10 mouse cellular contexts compared by ENCODE assay signal in the genomic region with DNA sequence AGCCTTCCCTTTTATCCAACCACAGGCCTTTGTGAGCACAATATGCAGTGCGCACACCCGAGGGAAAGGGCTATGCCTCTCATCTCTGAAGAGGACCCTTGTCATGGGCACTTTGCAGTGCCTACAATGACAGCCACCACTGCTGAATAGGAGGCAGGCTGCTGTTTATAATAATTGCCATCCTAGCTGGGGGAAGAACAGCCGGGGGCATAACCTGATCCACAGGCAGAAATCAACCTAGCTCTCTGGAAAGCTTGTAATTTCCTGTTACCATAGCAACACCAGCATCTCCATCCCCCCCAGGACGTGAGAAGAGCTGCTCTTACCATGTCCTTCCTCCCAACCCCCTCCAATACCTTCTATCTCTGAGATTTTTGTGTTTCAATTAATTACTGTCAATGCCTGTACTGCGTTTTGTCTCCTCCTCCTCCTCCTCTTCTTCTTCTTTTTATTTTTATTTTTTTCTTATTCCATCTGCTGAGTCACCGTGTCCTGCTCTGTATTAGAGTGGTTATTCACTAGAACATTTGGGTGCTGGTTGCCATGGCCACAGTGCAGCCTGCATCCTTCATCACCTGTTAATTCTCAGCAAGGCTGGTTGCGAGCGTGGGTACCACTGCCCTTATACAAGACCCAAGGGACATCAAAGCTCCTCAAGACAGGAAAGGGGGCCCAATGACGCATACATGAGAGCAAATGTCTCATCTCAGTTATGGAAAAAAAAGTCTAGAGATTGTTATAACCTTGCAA. TPM values are rescaled to one million over a fixed set of nuclear protein-coding genes. Genes with fewer than 3 reads are reported as not detected.
DNase-seq lines count a peak whose midpoint lies in the region; ATAC-seq lines count a peak whose summit lies in the region.
"Had no signal": no experiment of that assay in that cellular context is flagged by ENCODE, and none has a peak within 500 bp of the region (broad histone marks: within the 10 kb centered on the region; RNA-seq: fewer than 3 reads in every experiment).

No protein-coding gene starts in this region.

- no peaks in the 10 kb centered on the region for H3K9me3 ChIP-seq in neural tube, embryonic 11.5 days (ENCODE audit: control insufficient read depth, low read length)
- no peaks in the 10 kb centered on the region for H3K9me3 ChIP-seq in hindbrain, embryonic 12.5 days (replicated peaks)
- H3K9me3 ChIP-seq in midbrain, embryonic 13.5 days: no peaks in the 10 kb centered on the region
- no peaks in the 10 kb centered on the region for H3K9me3 ChIP-seq in intestine, embryonic 15.5 days

- H3K9ac ChIP-seq in neural tube, embryonic 11.5 days (ENCODE audit: low read length): no peak overlapping the region
- H3K9ac ChIP-seq in hindbrain, embryonic 12.5 days: no peak overlapping the region
- no peak overlapping the region; the same call in 1 of the 2 replicates for H3K9ac ChIP-seq in midbrain, embryonic 13.5 days (replicated peaks)
- no peak overlapping the region for H3K9ac ChIP-seq in intestine, embryonic 15.5 days

- WGBS in neural tube, embryonic 11.5 days: 66% methylated on average over 9 of the region's 9 CpGs
- 36% methylated on average over 9 of the region's 9 CpGs for WGBS in hindbrain, embryonic 12.5 days
- 31% methylated on average over 9 of the region's 9 CpGs for WGBS in midbrain, embryonic 13.5 days
- 56% methylated on average over 9 of the region's 9 CpGs for WGBS in intestine, embryonic 15.5 days

- 0 out of 2 replicates have a peak overlapping the region, but pooled peaks have one; percentile 44 for H3K27ac ChIP-seq in neural tube, embryonic 11.5 days (ENCODE audit: low read depth, low read length)
- peak overlapping the region; percentile 90 for H3K27ac ChIP-seq in hindbrain, embryonic 12.5 days
- H3K27ac ChIP-seq in midbrain, embryonic 13.5 days: peak overlapping the region; percentile 96
- H3K27ac ChIP-seq in intestine, embryonic 15.5 days: no peak overlapping the region

- no peak overlapping the region for H3K4me3 ChIP-seq in neural tube, embryonic 11.5 days (ENCODE audit: low read depth, low read length)
- H3K4me3 ChIP-seq in hindbrain, embryonic 12.5 days: no peak overlapping the region
- no peak overlapping the region for H3K4me3 ChIP-seq in midbrain, embryonic 13.5 days (replicated peaks)
- H3K4me3 ChIP-seq in intestine, embryonic 15.5 days (replicated peaks): no peak overlapping the region

- H3K36me3 ChIP-seq in neural tube, embryonic 11.5 days (ENCODE audit: control insufficient read depth, insufficient read depth, low read length): no peaks in the 10 kb centered on the region
- no peaks in the 10 kb centered on the region for H3K36me3 ChIP-seq in hindbrain, embryonic 12.5 days
- no peaks in the 10 kb centered on the region for H3K36me3 ChIP-seq in midbrain, embryonic 13.5 days
- H3K36me3 ChIP-seq in intestine, embryonic 15.5 days: no peaks in the 10 kb centered on the region

- H3K4me1 ChIP-seq in neural tube, embryonic 11.5 days (ENCODE audit: control insufficient read depth, insufficient read depth, low read length): peaks cover 3% of the 10 kb centered on the region; the same call in 1 of the 2 replicates
- H3K4me1 ChIP-seq in hindbrain, embryonic 12.5 days: peaks cover 48% of the 10 kb centered on the region
- peaks cover 57% of the 10 kb centered on the region for H3K4me1 ChIP-seq in midbrain, embryonic 13.5 days (replicated peaks)
- H3K4me1 ChIP-seq in intestine, embryonic 15.5 days (replicated peaks): no peaks in the 10 kb centered on the region

- no peak for DNase-seq in neural tube, embryonic 11.5 days (ENCODE audit: low spot score)
- no peak for DNase-seq in neural tube, embryonic 10.5 days (ENCODE audit: extremely low spot score, low spot score)
- no peak for DNase-seq in adrenal gland, postnatal 4 days (ENCODE audit: low spot score in 2 of 2)
- no peak for DNase-seq in gastrocnemius, postnatal 25 days
- DNase-seq: heart, adult 11 months; lung, postnatal 36 days had no signal

- no peak overlapping the region for H3K4me2 ChIP-seq in neural tube, embryonic 11.5 days (ENCODE audit: low read depth)
- peak overlapping the region; percentile 29 for H3K4me2 ChIP-seq in hindbrain, embryonic 12.5 days (replicated peaks)
- peak overlapping the region; percentile 19 for H3K4me2 ChIP-seq in midbrain, embryonic 13.5 days (replicated peaks)
- no peak overlapping the region for H3K4me2 ChIP-seq in intestine, embryonic 15.5 days (replicated peaks)

- ATAC-seq in neural tube, embryonic 11.5 days (ENCODE audit: insufficient read depth, low FRiP score, low TSS enrichment): no peak
- ATAC-seq in hindbrain, embryonic 12.5 days (ENCODE audit: low FRiP score): peak; percentile 78
- ATAC-seq in midbrain, embryonic 13.5 days: peak; percentile 89
- no peak for ATAC-seq in intestine, embryonic 15.5 days
- ATAC-seq: inflammation-experienced regulatory T-cells, adult 6 months had no signal

- H3K27me3 ChIP-seq in neural tube, embryonic 11.5 days (ENCODE audit: control insufficient read depth, insufficient read depth, low read length): no peaks in the 10 kb centered on the region
- no peaks in the 10 kb centered on the region for H3K27me3 ChIP-seq in hindbrain, embryonic 12.5 days
- no peaks in the 10 kb centered on the region for H3K27me3 ChIP-seq in midbrain, embryonic 13.5 days
- H3K27me3 ChIP-seq in intestine, embryonic 15.5 days (replicated peaks): no peaks in the 10 kb centered on the region

RNA-seq across cellular contexts. Expression of gene Gast, which starts 1.3 kb away (rescaled TPM):
- not detected in 2 replicates for polyA plus RNA-seq in neural tube, embryonic 11.5 days (2014; fragmentation: Nextera tagmentation; extraction: Ambion mirVana)
- 0.89 TPM in 1 of 2 replicates, not detected in the other for polyA plus RNA-seq in hindbrain, embryonic 12.5 days (2016; fragmentation: Nextera tagmentation; extraction: Ambion mirVana)
- polyA plus RNA-seq in midbrain, embryonic 13.5 days (2015; fragmentation: Nextera tagmentation; extraction: Ambion mirVana): 1.2 and 2.5 TPM in 2 replicates
- not detected for total RNA-seq in adrenal gland, postnatal 4 days (2021)
- total RNA-seq in gastrocnemius, postnatal 25 days (2021): not detected
- polyA plus RNA-seq in intestine, embryonic 15.5 days (2015; fragmentation: Nextera tagmentation; extraction: Ambion mirVana): 2.1 and 2.4 TPM in 2 replicates
- polyA plus RNA-seq: inflammation-experienced regulatory T-cells, adult 6 months had no signal

RNA-seq across cellular contexts. Expression of gene Eif1, which starts 13.3 kb away (rescaled TPM):
- polyA plus RNA-seq in neural tube, embryonic 11.5 days (2014; fragmentation: Nextera tagmentation; extraction: Ambion mirVana): 1,679 and 1,757 TPM in 2 replicates
- polyA plus RNA-seq in hindbrain, embryonic 12.5 days (2016; fragmentation: Nextera tagmentation; extraction: Ambion mirVana): 1,343 and 1,447 TPM in 2 replicates
- polyA plus RNA-seq in midbrain, embryonic 13.5 days (2015; fragmentation: Nextera tagmentation; extraction: Ambion mirVana): 1,443 and 1,564 TPM in 2 replicates
- total RNA-seq in adrenal gland, postnatal 4 days (2021): 100 to 1,000 TPM; 886 to 904 TPM
- 1,000 to 10,000 TPM; 1,016 to 1,083 TPM for total RNA-seq in gastrocnemius, postnatal 25 days (2021)
- polyA plus RNA-seq in intestine, embryonic 15.5 days (2015; fragmentation: Nextera tagmentation; extraction: Ambion mirVana): 1,793 and 1,952 TPM in 2 replicates

RNA-seq across cellular contexts. Expression of gene Hap1, which starts 23.0 kb away (rescaled TPM):
- 10.4 and 10.6 TPM in 2 replicates for polyA plus RNA-seq in neural tube, embryonic 11.5 days (2014; fragmentation: Nextera tagmentation; extraction: Ambion mirVana)
- polyA plus RNA-seq in hindbrain, embryonic 12.5 days (2016; fragmentation: Nextera tagmentation; extraction: Ambion mirVana): 53.7 and 58.0 TPM in 2 replicates
- polyA plus RNA-seq in midbrain, embryonic 13.5 days (2015; fragmentation: Nextera tagmentation; extraction: Ambion mirVana): 137 and 168 TPM in 2 replicates
- total RNA-seq in adrenal gland, postnatal 4 days (2021): 100 to 1,000 TPM; 106 to 110 TPM
- total RNA-seq in gastrocnemius, postnatal 25 days (2021): under 1 TPM; 0.27 to 0.28 TPM
- 13.9 and 15.5 TPM in 2 replicates for polyA plus RNA-seq in intestine, embryonic 15.5 days (2015; fragmentation: Nextera tagmentation; extraction: Ambion mirVana)

Comparison
In these comparisons a context has a peak if more than half of its experiments do, and no peak if none do; other contexts are left out.
1. ATAC-seq: peak in hindbrain, embryonic 12.5 days (single experiment) and midbrain, embryonic 13.5 days (single experiment); none in neural tube, embryonic 11.5 days (single experiment) and intestine, embryonic 15.5 days (single experiment).
2. H3K4me2 ChIP-seq: peak in hindbrain, embryonic 12.5 days (single experiment) and midbrain, embryonic 13.5 days (single experiment); none in neural tube, embryonic 11.5 days (single experiment) and intestine, embryonic 15.5 days (single experiment).